Mouse (Mus musculus): ENCODE measurements around the gene Gm20792.
"Not testable (repeated sequence)": the region's sequence is repeated elsewhere in the genome, so short reads cannot be mapped to it uniquely, and the experiment has no call there.

Gene Gm20792

DNA sequence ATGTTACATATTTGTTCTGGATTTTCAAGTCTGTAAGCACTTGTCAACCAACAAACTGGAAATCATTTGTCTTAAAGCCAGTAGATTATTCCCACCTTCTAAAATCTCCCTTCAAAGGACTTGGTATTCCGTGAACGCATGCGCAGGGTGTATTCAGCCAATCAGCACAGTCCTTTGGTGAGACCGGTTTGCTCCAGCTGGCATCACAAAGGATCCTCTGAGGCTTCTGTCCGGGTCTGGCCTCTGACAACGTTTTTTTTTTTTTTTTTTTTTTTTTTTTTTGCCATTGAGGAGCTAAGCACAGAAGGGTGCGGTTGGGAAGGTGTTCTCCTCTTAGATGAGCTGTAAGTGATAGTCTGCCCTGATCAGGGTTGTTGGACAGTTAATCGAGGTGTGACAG is at the start of gene Gm20792:
Gene Gm20792 (plus strand): TSS at position 301 of the 400 bp plus-strand sequence.
- DNase-seq (ENCODE audit: low read depth, low spot score): not testable (repeated sequence)

All from forelimb bud, embryonic 11.5 days (tissue).